Mouse (Mus musculus) embryonic facial prominence, embryonic 14.5 days (tissue): ENCODE measurements around the gene Arhgef1. TPM values are rescaled to one million over a fixed set of nuclear protein-coding genes. Genes with fewer than 3 reads are reported as not detected.

Experiments used
- ATAC-seq: fragments of 200-750 bp; cut with Nextera tagmentation; 2 replicates; pipeline ENCODE4 v1.8.0; 2017; ENCODE audit warnings: low read depth, moderate number of reproducible peaks, moderate TSS enrichment
- DNase-seq: peaks from one replicate; pipeline ENCODE4 v3.0.0-alpha.2; 2015; ENCODE audit warnings: low spot score
- H3K27ac ChIP-seq: fragments of 300-500 bp; sonication (generic); replicated peaks from 2 replicates; pipeline ENCODE4 v1.5.1; 2014; ENCODE audit warnings: low read depth, mild to moderate bottlenecking, low read length, moderate library complexity
- H3K27me3 ChIP-seq: fragments of 300-500 bp; sonication (generic); replicated peaks from 2 replicates; pipeline ENCODE4 v1.6.1; 2014; ENCODE audit warnings: low read length; ENCODE audit not compliant: control insufficient read depth, insufficient read depth
- H3K36me3 ChIP-seq: fragments of 300-500 bp; sonication (generic); 2 replicates; pipeline ENCODE4 v1.6.1; 2014; ENCODE audit warnings: low read length, mixed read lengths; ENCODE audit not compliant: control insufficient read depth, insufficient read depth
- H3K4me1 ChIP-seq: fragments of 300-500 bp; sonication (generic); 2 replicates; pipeline ENCODE4 v1.6.1; 2014; ENCODE audit warnings: antibody characterized with exemption, low read length; ENCODE audit not compliant: control insufficient read depth, insufficient read depth
- H3K4me2 ChIP-seq: fragments of 300-500 bp; sonication (generic); 2 replicates; pipeline ENCODE4 v1.6.1; 2014; ENCODE audit warnings: low read depth, mild to moderate bottlenecking, low read length, moderate library complexity, mixed read lengths
- H3K4me3 ChIP-seq: fragments of 300-500 bp; sonication (generic); 2 replicates; pipeline ENCODE4 v1.5.1; 2014; ENCODE audit warnings: low read depth, mild to moderate bottlenecking, low read length
- H3K9ac ChIP-seq: fragments of 300-500 bp; sonication (generic); 2 replicates; pipeline ENCODE4 v1.6.1; 2014; ENCODE audit warnings: low read depth, mild to moderate bottlenecking, low read length, moderate library complexity, mixed read lengths
- H3K9me3 ChIP-seq: fragments of 300-500 bp; sonication (generic); 2 replicates; pipeline ENCODE4 v1.6.1; 2016; ENCODE audit warnings: low read length; ENCODE audit not compliant: control insufficient read depth
- WGBS: fragments of 180-500 bp; shearing (Covaris S2); extraction: QIAGEN DNeasy Blood & Tissue Kit; methylation state at CpG from one replicate; pipeline ENCODE4 v1.1.7; 2014; 5-methylcytosine and 5-hydroxymethylcytosine counted together
- polyA plus RNA-seq: library from polyadenylated mRNA; unstranded; fragments of >200 nt; fragmentation: Nextera tagmentation; extraction: Ambion mirVana; gene quantifications from 2 replicates; pipeline ENCODE4 v1.2.1, GENCODE M21; 2014

Arhgef1 gene
- polyA plus RNA-seq, 1 experiment from 2014 or later = 86.7 TPM

GRCm38 (mm10) chr7:24904936-24905335 is 2.2 kb downstream of the Arhgef1 start:
- peak overlapping the region; percentile 78 for H3K4me3 ChIP-seq
- H3K27ac ChIP-seq = peak overlapping the region; percentile 77; the same call in 1 of the 2 replicates
- H3K9me3 ChIP-seq = no peaks in the 10 kb centered on the region
- peaks cover 21% of the 10 kb centered on the region for H3K36me3 ChIP-seq
- H3K4me1 ChIP-seq = peaks cover 28% of the 10 kb centered on the region
- H3K4me2 ChIP-seq = peak overlapping the region; percentile 68
- DNase-seq (peak; percentile 78), ATAC-seq (no peak)
- 20% methylated on average over 3 of the region's 3 CpGs for WGBS
- peak overlapping the region; percentile 81 for H3K9ac ChIP-seq
- H3K27me3 ChIP-seq = no peaks in the 10 kb centered on the region

GRCm38 (mm10) chr7:24906551-24906950 is 3.8 kb downstream of the Arhgef1 start:
- Histone ChIP-seq H3K4me2 (peak overlapping the region; percentile 68), H3K27me3 (no peaks in the 10 kb centered on the region), H3K9ac (0 out of 2 replicates have a peak overlapping the region, but pooled peaks have one; percentile 32), H3K4me1 (peaks cover 28% of the 10 kb centered on the region), H3K9me3 (no peaks in the 10 kb centered on the region), H3K27ac (peak overlapping the region; percentile 72), H3K36me3 (peaks cover 31% of the 10 kb centered on the region), H3K4me3 (no peak overlapping the region)
- ATAC-seq (no peak), DNase-seq (no peak)
- 26% methylated on average over 6 of the region's 6 CpGs for WGBS

GRCm38 (mm10) chr7:24907211-24907748 is 4.6 kb downstream of the Arhgef1 start:
- 14% methylated on average over 10 of the region's 13 CpGs for WGBS
- ATAC-seq (no peak), DNase-seq (peak; percentile 78)
- no peaks in the 10 kb centered on the region for H3K27me3 ChIP-seq
- no peaks in the 10 kb centered on the region for H3K9me3 ChIP-seq
- peak overlapping the region; percentile 68 for H3K4me2 ChIP-seq
- peak overlapping the region; percentile 72 for H3K27ac ChIP-seq
- H3K4me1 ChIP-seq = peaks cover 23% of the 10 kb centered on the region
- H3K4me3 ChIP-seq = 0 out of 2 replicates have a peak overlapping the region, but pooled peaks have one; percentile 5
- peaks cover 38% of the 10 kb centered on the region for H3K36me3 ChIP-seq
- H3K9ac ChIP-seq = peak overlapping the region; percentile 32

- H3K9ac ChIP-seq = no peak overlapping the region
- no peak overlapping the region for H3K4me2 ChIP-seq
- no peaks in the 10 kb centered on the region for H3K27me3 ChIP-seq
- ATAC-seq (no peak), DNase-seq (no peak)
- no peaks in the 10 kb centered on the region for H3K9me3 ChIP-seq
- peaks cover 62% of the 10 kb centered on the region for H3K36me3 ChIP-seq
- H3K4me3 ChIP-seq = no peak overlapping the region
- 92% methylated on average over 14 of the region's 14 CpGs for WGBS
- peaks cover 2% of the 10 kb centered on the region; the same call in 1 of the 2 replicates for H3K4me1 ChIP-seq
- H3K27ac ChIP-seq = no peak overlapping the region
These were observed 9.8 kb downstream of the Arhgef1 start for GRCm38 (mm10) chr7:24912480-24912879.

GRCm38 (mm10) chr7:24918763-24919323 is 16.1 kb downstream of the Arhgef1 start:
- peaks cover 70% of the 10 kb centered on the region for H3K36me3 ChIP-seq
- no peak overlapping the region for H3K9ac ChIP-seq
- no peaks in the 10 kb centered on the region for H3K9me3 ChIP-seq
- DNase-seq (no peak), ATAC-seq (no peak)
- WGBS = 92% methylated on average over 20 of the region's 20 CpGs
- H3K27ac ChIP-seq = no peak overlapping the region
- no peak overlapping the region for H3K4me2 ChIP-seq
- H3K4me1 ChIP-seq = no peaks in the 10 kb centered on the region
- H3K4me3 ChIP-seq = no peak overlapping the region
- H3K27me3 ChIP-seq = no peaks in the 10 kb centered on the region

- ATAC-seq (no peak), DNase-seq (no peak)
- Histone ChIP-seq H3K27me3 (no peaks in the 10 kb centered on the region), H3K4me3 (no peak overlapping the region), H3K27ac (no peak overlapping the region), H3K9ac (no peak overlapping the region), H3K4me2 (no peak overlapping the region), H3K9me3 (no peaks in the 10 kb centered on the region), H3K36me3 (peaks cover 79% of the 10 kb centered on the region), H3K4me1 (no peaks in the 10 kb centered on the region)
- WGBS = 82% methylated on average over 9 of the region's 9 CpGs
These were observed 17.0 kb downstream of the Arhgef1 start for GRCm38 (mm10) chr7:24919728-24920127.

DNA sequence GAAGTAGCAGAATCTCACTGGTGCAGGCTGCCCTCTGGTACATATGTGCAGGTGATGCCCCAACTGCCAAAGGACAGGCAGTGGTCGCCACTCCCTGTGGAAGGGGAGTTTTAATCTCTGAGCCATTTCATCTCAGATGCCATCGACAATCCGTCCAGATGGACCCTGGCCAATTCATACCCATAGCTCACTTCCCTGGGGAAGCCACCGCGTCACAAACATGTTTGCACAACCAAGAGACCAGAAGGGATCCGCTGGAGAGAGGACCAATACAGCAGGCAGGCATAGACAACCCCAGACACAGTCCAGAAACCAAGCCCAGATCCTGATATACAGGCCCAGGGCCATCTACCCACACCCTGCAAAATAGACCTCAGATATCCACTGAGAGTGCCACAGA is 27.8 kb downstream of the Arhgef1 start:
- Histone ChIP-seq H3K27me3 (peaks cover 68% of the 10 kb centered on the region), H3K4me1 (no peaks in the 10 kb centered on the region), H3K36me3 (peaks cover 18% of the 10 kb centered on the region), H3K4me2 (no peak overlapping the region), H3K27ac (no peak overlapping the region), H3K9ac (no peak overlapping the region), H3K4me3 (no peak overlapping the region), H3K9me3 (no peaks in the 10 kb centered on the region)
- no peak for ATAC-seq
- WGBS = 46% methylated on average over 6 of the region's 6 CpGs
- DNase-seq = no peak

- no peaks in the 10 kb centered on the region for H3K9me3 ChIP-seq
- no peak for DNase-seq
These were observed 28.9 kb downstream of the Arhgef1 start for GRCm38 (mm10) chr7:24931651-24932050.

DNA sequence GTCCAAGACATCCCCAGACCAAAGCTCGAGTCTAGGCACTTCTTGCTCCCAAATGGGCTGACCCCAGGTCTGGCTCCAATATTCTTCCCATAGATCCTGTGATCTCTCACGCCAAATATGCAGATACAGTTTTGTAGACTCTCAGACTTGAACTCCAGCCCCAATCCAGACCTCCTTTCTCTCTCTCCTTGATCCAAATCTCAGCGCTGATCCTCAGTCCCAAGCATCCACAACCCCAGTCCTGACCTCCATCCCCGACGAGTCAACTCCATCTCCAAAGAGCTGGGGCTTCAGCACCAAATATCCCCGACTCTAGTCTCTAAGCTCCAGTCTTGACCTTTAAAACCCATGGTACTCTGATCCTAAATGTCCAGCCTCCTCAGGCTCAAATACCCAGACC is 40.9 kb downstream of the Arhgef1 start:
- Histone ChIP-seq H3K4me2 (no peak overlapping the region), H3K4me1 (no peaks in the 10 kb centered on the region), H3K27ac (no peak overlapping the region), H3K27me3 (peaks cover 95% of the 10 kb centered on the region), H3K36me3 (no peaks in the 10 kb centered on the region), H3K4me3 (no peak overlapping the region), H3K9me3 (no peaks in the 10 kb centered on the region), H3K9ac (no peak overlapping the region)
- ATAC-seq = no peak
- DNase-seq = no peak
- WGBS = 7% methylated on average over 6 of the region's 6 CpGs

More at GRCm38 (mm10) chr7:24931651-24932050, 28.9 kb downstream of the Arhgef1 start:
- Histone ChIP-seq H3K9ac (no peak overlapping the region), H3K4me2 (no peak overlapping the region), H3K36me3 (peaks cover 6% of the 10 kb centered on the region), H3K4me1 (no peaks in the 10 kb centered on the region), H3K4me3 (no peak overlapping the region), H3K27me3 (peaks cover 80% of the 10 kb centered on the region), H3K27ac (no peak overlapping the region)
- 0% methylated on average over 14 of the region's 15 CpGs for WGBS
- no peak for ATAC-seq
